Mouse (Mus musculus) intestine, embryonic 14.5 days (tissue): ENCODE measurements around the gene Nrap. TPM values are rescaled to one million over a fixed set of nuclear protein-coding genes. Genes with fewer than 3 reads are reported as not detected.
"Not testable (repeated sequence)": the region's sequence is repeated elsewhere in the genome, so short reads cannot be mapped to it uniquely, and the experiment has no call there.

Source experiments
- ATAC-seq: fragments of 200-750 bp; cut with Nextera tagmentation; replicated peaks from 2 replicates; pipeline ENCODE4 v1.8.0; 2017; ENCODE audit warnings: low read depth, moderate number of reproducible peaks, moderate TSS enrichment, moderate library complexity; ENCODE audit not compliant: low FRiP score, low TSS enrichment
- DNase-seq: peaks from one replicate; pipeline ENCODE4 v3.0.0-alpha.2; 2018; ENCODE audit warnings: low spot score
- H3K27ac ChIP-seq: fragments of 300-500 bp; sonication (generic); 2 replicates; pipeline ENCODE4 v1.5.1; 2014; ENCODE audit warnings: low read depth, mild to moderate bottlenecking, control low read depth
- H3K27me3 ChIP-seq: fragments of 300-500 bp; sonication (generic); replicated peaks from 2 replicates; pipeline ENCODE4 v1.6.1; 2014; ENCODE audit warnings: low read length, control low read depth; ENCODE audit not compliant: control insufficient read depth, insufficient read depth
- H3K36me3 ChIP-seq: fragments of 300-500 bp; sonication (generic); 2 replicates; pipeline ENCODE4 v1.6.1; 2014; ENCODE audit warnings: low read length, control low read depth; ENCODE audit not compliant: control insufficient read depth, insufficient read depth
- H3K4me1 ChIP-seq: fragments of 300-500 bp; sonication (generic); replicated peaks from 2 replicates; pipeline ENCODE4 v1.6.1; 2014; ENCODE audit warnings: low read length, control low read depth, mixed read lengths; ENCODE audit not compliant: control insufficient read depth, insufficient read depth
- H3K4me2 ChIP-seq: fragments of 300-500 bp; sonication (generic); 2 replicates; pipeline ENCODE4 v1.6.1; 2014; ENCODE audit warnings: low read length
- H3K4me3 ChIP-seq: fragments of 300-500 bp; sonication (generic); 2 replicates; pipeline ENCODE4 v1.5.1; 2014; ENCODE audit warnings: low read depth, low read length, control low read depth, mixed read lengths
- H3K9ac ChIP-seq: fragments of 300-500 bp; sonication (generic); 2 replicates; pipeline ENCODE4 v1.6.1; 2014; ENCODE audit warnings: mild to moderate bottlenecking, low read length
- H3K9me3 ChIP-seq: fragments of 300-500 bp; sonication (generic); 2 replicates; pipeline ENCODE4 v1.6.1; 2016; ENCODE audit warnings: low read length, control low read depth; ENCODE audit not compliant: control insufficient read depth
- WGBS: fragments of 180-500 bp; shearing (Covaris S2); extraction: QIAGEN DNeasy Blood & Tissue Kit; methylation state at CpG from one replicate; pipeline ENCODE4 v1.1.7; 2014; 5-methylcytosine and 5-hydroxymethylcytosine counted together
- polyA plus RNA-seq: library from polyadenylated mRNA; unstranded; fragments of >200 nt; fragmentation: Nextera tagmentation; extraction: Ambion mirVana; gene quantifications from 2 replicates; pipeline ENCODE4 v1.2.1, GENCODE M21; 2014

Nrap gene
- polyA plus RNA-seq, 1 experiment from 2014 or later: 0.26 TPM

DNA sequence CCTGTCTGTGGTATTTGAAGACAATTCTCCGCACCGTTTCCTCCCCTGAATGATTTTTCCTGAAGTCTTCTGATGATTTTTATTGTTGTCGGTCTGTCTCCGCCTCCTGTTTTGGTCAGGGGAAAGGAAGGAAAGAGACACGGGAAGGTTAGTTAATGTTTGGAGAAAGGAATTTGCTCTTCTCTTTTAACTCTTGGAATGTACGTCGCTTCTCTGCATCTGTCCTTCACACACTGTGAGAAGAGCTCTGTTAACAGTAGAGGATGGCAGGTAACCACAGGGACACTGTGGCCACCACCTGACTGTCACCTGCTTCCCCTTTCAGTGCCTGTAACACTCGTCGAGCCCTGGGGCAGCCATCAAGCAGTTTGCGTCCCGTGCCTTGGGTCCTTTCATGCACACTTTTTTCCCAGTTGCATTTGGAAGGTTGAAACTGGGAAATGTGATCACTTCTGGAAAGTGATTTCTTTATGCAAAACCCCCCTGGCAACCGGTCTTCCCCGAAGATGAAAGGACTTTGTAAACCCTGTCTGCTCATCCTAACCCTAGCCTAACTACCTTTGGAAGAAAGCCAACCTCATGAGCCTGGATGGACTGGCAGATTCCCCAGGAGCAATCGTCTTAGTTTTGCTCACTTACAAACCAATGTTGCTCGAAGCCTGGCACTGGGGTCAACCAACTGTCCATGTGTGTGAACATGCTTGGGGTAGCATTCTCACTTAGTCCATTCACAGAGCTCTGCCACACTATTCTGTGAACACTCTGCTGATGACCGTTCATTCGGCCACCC, 35.0 kb upstream of the Nrap start:
- H3K27me3 ChIP-seq: no peaks in the 10 kb centered on the region
- H3K9ac ChIP-seq: no peak overlapping the region
- H3K4me3 ChIP-seq: no peak overlapping the region
- no peaks in the 10 kb centered on the region for H3K36me3 ChIP-seq
- peaks cover 39% of the 10 kb centered on the region for H3K4me1 ChIP-seq
- peak overlapping the region; percentile 68; the same call in 1 of the 2 replicates for H3K27ac ChIP-seq
- H3K9me3 ChIP-seq: no peaks in the 10 kb centered on the region
- ATAC-seq (no peak), DNase-seq (no peak)
- no peak overlapping the region for H3K4me2 ChIP-seq
- 59% methylated on average over 17 of the region's 17 CpGs for WGBS

- H3K36me3 ChIP-seq: no peaks in the 10 kb centered on the region
- H3K4me1 ChIP-seq: peaks cover 39% of the 10 kb centered on the region
- ATAC-seq (no peak), DNase-seq (no peak)
- no peak overlapping the region for H3K4me3 ChIP-seq
- H3K4me2 ChIP-seq: peak overlapping the region; percentile 22; the same call in 1 of the 2 replicates
- H3K27ac ChIP-seq: peak overlapping the region; percentile 34; the same call in 1 of the 2 replicates
- H3K27me3 ChIP-seq: no peaks in the 10 kb centered on the region
- no peaks in the 10 kb centered on the region for H3K9me3 ChIP-seq
- 36% methylated on average over 12 of the region's 12 CpGs for WGBS
- no peak overlapping the region for H3K9ac ChIP-seq
Measured at GRCm38 (mm10) chr19:56423370-56423769, 33.5 kb upstream of the Nrap start.

GRCm38 (mm10) chr19:56422476-56423338, 32.9 kb upstream of the Nrap start:
- peaks cover 39% of the 10 kb centered on the region for H3K4me1 ChIP-seq
- peak; percentile 94 for DNase-seq
- no peak overlapping the region for H3K9ac ChIP-seq

DNA sequence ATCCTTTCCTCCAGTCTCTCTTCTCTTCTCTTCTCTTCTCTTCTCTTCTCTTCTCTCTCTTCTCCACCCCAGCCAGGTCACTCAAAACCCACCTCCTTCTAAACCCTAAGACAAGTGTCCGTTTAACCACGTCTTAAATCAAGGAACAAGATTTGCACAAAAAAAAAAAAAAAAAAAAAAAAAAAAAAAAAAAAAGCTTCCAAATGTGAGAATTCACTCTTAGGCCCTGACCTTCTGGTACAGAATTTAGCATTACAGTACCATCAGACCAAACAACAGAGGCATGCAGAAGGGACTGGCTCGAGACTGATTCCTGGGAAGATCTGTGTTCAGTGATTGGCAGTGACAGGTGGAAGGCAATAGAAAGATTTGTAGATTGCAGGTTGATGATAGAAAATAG, 30.5 kb upstream of the Nrap start:
- H3K27ac ChIP-seq: no peak overlapping the region
- H3K9ac ChIP-seq: no peak overlapping the region
- DNase-seq: no peak
- WGBS: 84% methylated on average over 3 of the region's 3 CpGs
- no peaks in the 10 kb centered on the region for H3K36me3 ChIP-seq
- H3K27me3 ChIP-seq: no peaks in the 10 kb centered on the region
- H3K4me1 ChIP-seq: peaks cover 27% of the 10 kb centered on the region
- H3K4me2 ChIP-seq: no peak overlapping the region
- H3K9me3 ChIP-seq: no peaks in the 10 kb centered on the region
- ATAC-seq: no peak
- no peak overlapping the region for H3K4me3 ChIP-seq

More at GRCm38 (mm10) chr19:56422476-56423338, 32.9 kb upstream of the Nrap start:
- H3K4me2 ChIP-seq: peak overlapping the region; percentile 22; the same call in 1 of the 2 replicates
- no peak overlapping the region for H3K4me3 ChIP-seq
- 30% methylated on average over 14 of the region's 14 CpGs for WGBS
- H3K27ac ChIP-seq: peak overlapping the region; percentile 34; the same call in 1 of the 2 replicates
- no peaks in the 10 kb centered on the region for H3K36me3 ChIP-seq
- no peaks in the 10 kb centered on the region for H3K9me3 ChIP-seq
- ATAC-seq: no peak
- no peaks in the 10 kb centered on the region for H3K27me3 ChIP-seq

DNA sequence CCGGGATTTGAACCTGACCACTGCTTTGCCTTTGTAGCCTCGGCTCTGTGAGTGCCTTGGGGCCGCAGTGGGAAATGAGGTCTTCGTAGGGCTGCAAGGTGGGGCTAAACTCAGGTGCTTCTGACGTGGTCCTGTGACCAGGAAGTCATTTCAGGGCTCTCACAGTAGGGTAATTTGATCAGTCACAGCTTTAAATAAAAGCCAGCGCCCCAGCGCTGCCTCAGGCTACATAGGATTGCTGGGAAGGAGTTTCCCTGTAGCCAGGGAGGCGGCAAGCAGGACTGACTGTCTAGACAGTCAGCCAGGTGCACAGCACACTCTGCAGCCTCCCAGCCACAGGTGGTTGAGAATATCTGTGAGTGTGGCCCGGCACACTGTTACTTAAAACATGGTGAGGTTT, 29.6 kb upstream of the Nrap start:
- Histone ChIP-seq H3K27me3 (no peaks in the 10 kb centered on the region), H3K4me1 (peaks cover 18% of the 10 kb centered on the region), H3K4me2 (no peak overlapping the region), H3K9ac (no peak overlapping the region), H3K36me3 (no peaks in the 10 kb centered on the region), H3K4me3 (no peak overlapping the region), H3K27ac (no peak overlapping the region), H3K9me3 (no peaks in the 10 kb centered on the region)
- ATAC-seq: no peak
- WGBS: 72% methylated on average over 9 of the region's 9 CpGs
- DNase-seq: no peak

GRCm38 (mm10) chr19:56418404-56418803, 28.6 kb upstream of the Nrap start:
- H3K9me3 ChIP-seq: no peaks in the 10 kb centered on the region
- H3K4me1 ChIP-seq: peaks cover 8% of the 10 kb centered on the region
- no peaks in the 10 kb centered on the region for H3K27me3 ChIP-seq
- H3K36me3 ChIP-seq: no peaks in the 10 kb centered on the region
- no peak overlapping the region for H3K9ac ChIP-seq
- DNase-seq (no peak), ATAC-seq (no peak)
- H3K27ac ChIP-seq: no peak overlapping the region
- no peak overlapping the region for H3K4me2 ChIP-seq
- H3K4me3 ChIP-seq: no peak overlapping the region
- 86% methylated on average over 4 of the region's 4 CpGs for WGBS

- WGBS: 95% methylated on average over 4 of the region's 4 CpGs
- not testable (repeated sequence) for H3K27me3 ChIP-seq, H3K36me3 ChIP-seq, H3K4me3 ChIP-seq, H3K4me1 ChIP-seq, H3K9me3 ChIP-seq, H3K9ac ChIP-seq, ATAC-seq, H3K27ac ChIP-seq, H3K4me2 ChIP-seq, DNase-seq
Measured at GRCm38 (mm10) chr19:56409884-56410283, 20.0 kb upstream of the Nrap start.

DNA sequence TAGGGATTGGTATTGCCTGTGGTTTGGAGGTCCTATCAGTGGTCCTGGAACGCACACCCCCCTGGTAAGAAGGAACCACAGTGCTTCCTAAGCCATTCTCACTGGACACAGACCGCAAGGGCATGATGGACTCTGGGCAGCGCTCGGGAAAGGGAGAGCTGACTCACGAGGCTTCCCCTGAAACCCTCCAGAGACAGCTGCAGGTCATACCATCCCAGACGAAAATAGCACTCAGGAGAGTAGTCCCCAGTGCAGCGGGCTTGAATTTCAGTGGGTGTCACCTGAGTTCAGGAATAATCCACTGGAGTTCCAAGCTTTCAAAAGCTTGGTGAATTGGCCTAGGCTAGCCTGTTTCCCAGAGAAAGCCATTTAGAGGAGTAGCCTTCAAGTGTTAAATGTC, 16.7 kb upstream of the Nrap start:
- peaks cover 17% of the 10 kb centered on the region for H3K36me3 ChIP-seq
- DNase-seq: no peak
- H3K9ac ChIP-seq: no peak overlapping the region
- no peaks in the 10 kb centered on the region for H3K4me1 ChIP-seq
- H3K4me2 ChIP-seq: no peak overlapping the region
- H3K27ac ChIP-seq: no peak overlapping the region
- no peak for ATAC-seq
- 91% methylated on average over 7 of the region's 7 CpGs for WGBS
- no peaks in the 10 kb centered on the region for H3K9me3 ChIP-seq
- no peak overlapping the region for H3K4me3 ChIP-seq
- no peaks in the 10 kb centered on the region for H3K27me3 ChIP-seq
